Mouse (Mus musculus): ENCODE data around the gene Tceal3.
"Not testable (repeated sequence)": the region's sequence is repeated elsewhere in the genome, so short reads cannot be mapped to it uniquely, and the experiment has no call there.

The Tceal3 gene

GRCm38 (mm10) chrX:136707446-136708167 lies 117.0 kb downstream of the Tceal3 start, which contains the start of gene Tceal1:
Gene Tceal1 (plus strand): TSS chrX:136707982.
- peak; percentile 57 for DNase-seq (ENCODE audit: low read depth, low spot score)

GRCm38 (mm10) chrX:136708168-136708681 lies 117.6 kb downstream of the Tceal3 start:
- no peak for DNase-seq (ENCODE audit: low read depth, low spot score)

- DNase-seq (ENCODE audit: low read depth, low spot score) = no peak
Observed at GRCm38 (mm10) chrX:136708782-136709181, 118.1 kb downstream of the Tceal3 start.

GRCm38 (mm10) chrX:136714742-136715474 lies 124.3 kb downstream of the Tceal3 start:
- not testable (repeated sequence) for DNase-seq (ENCODE audit: low read depth, low spot score)

All from brain, embryonic 18.5 days (tissue).